Mouse (Mus musculus) myocyte (in vitro differentiated cells): Measurements from ENCODE around the gene Cd5. TPM values are rescaled to one million over a fixed set of nuclear protein-coding genes. Genes with fewer than 3 reads are reported as not detected.

Experiments
- H3K27me3 ChIP-seq: one replicate; pipeline ENCODE4 v1.6.1; 2011; ENCODE audit not compliant: control insufficient read depth, insufficient read depth, insufficient read length
- H3K36me3 ChIP-seq: one replicate; pipeline ENCODE4 v1.6.1; 2011; ENCODE audit not compliant: control insufficient read depth, insufficient read depth
- H3K4me2 ChIP-seq: one replicate; pipeline ENCODE4 v1.6.1; 2011; ENCODE audit warnings: low read depth, control low read depth
- H3K4me3 ChIP-seq: one replicate; pipeline ENCODE4 v1.5.1; 2011; ENCODE audit warnings: mild to moderate bottlenecking, control low read depth, moderate library complexity
- H3K79me2 ChIP-seq: one replicate; pipeline ENCODE4 v1.6.1; 2011; ENCODE audit not compliant: control insufficient read depth, insufficient read depth
- H3ac ChIP-seq: one replicate; pipeline ENCODE4 v1.6.1; 2011; ENCODE audit not compliant: control insufficient read depth, insufficient read length
- CEBPB ChIP-seq: IDR thresholded peaks from 2 replicates; pipeline ENCODE4 v1.6.1; 2011; ENCODE audit warnings: mild to moderate bottlenecking, moderate library complexity; ENCODE audit not compliant: poor library complexity, insufficient read depth, severe bottlenecking
- E2F4 ChIP-seq: IDR thresholded peaks from one replicate; pipeline ENCODE4 v1.6.1; 2011; ENCODE audit warnings: mild to moderate bottlenecking, control low read depth, moderate library complexity; ENCODE audit not compliant: insufficient read depth
- MAX ChIP-seq: IDR thresholded peaks from one replicate; pipeline ENCODE4 v1.6.1; 2011; ENCODE audit warnings: low read depth, mild to moderate bottlenecking, control low read depth
- MYOD1 ChIP-seq, 3 experiments: IDR thresholded peaks; one replicate each; pipeline ENCODE4 v1.6.1; 2011; ENCODE audit warnings: control low read depth in 2 of 3, low read depth in 2 of 3, mild to moderate bottlenecking in 2 of 3, moderate library complexity in 1 of 3; ENCODE audit not compliant: insufficient read length in 2 of 3, control insufficient read depth in 1 of 3
- MYOG ChIP-seq, 3 experiments: IDR thresholded peaks; one replicate each; pipeline ENCODE4 v1.6.1; 2011; ENCODE audit warnings: control low read depth in 2 of 3, low read depth in 2 of 3, mild to moderate bottlenecking in 2 of 3; ENCODE audit not compliant: insufficient read length in 2 of 3, control insufficient read depth in 1 of 3, insufficient read depth in 1 of 3
- POLR2A ChIP-seq: IDR thresholded peaks from one replicate; pipeline ENCODE4 v1.6.1; 2011; ENCODE audit warnings: low read depth, mild to moderate bottlenecking, control low read depth, moderate library complexity; ENCODE audit not compliant: insufficient read length
- POLR2AphosphoS2 ChIP-seq: IDR thresholded peaks from one replicate; pipeline ENCODE4 v1.6.1; 2011; ENCODE audit warnings: low read depth, control low read depth; ENCODE audit not compliant: insufficient read length
- REST ChIP-seq: IDR thresholded peaks from one replicate; pipeline ENCODE4 v1.6.1; 2011; ENCODE audit warnings: mild to moderate bottlenecking, control low read depth, moderate library complexity; ENCODE audit not compliant: insufficient read depth, insufficient read length
- SRF ChIP-seq: IDR thresholded peaks from one replicate; pipeline ENCODE4 v1.6.1; 2011; ENCODE audit warnings: low read depth; ENCODE audit not compliant: control insufficient read depth, insufficient read length
- TCF12 ChIP-seq: IDR thresholded peaks from one replicate; pipeline ENCODE4 v1.6.1; 2011; ENCODE audit warnings: mild to moderate bottlenecking, control low read depth; ENCODE audit not compliant: poor library complexity, insufficient read depth, severe bottlenecking
- TCF3 ChIP-seq: IDR thresholded peaks from one replicate; pipeline ENCODE4 v1.6.1; 2011; ENCODE audit warnings: low read depth, control low read depth; ENCODE audit not compliant: insufficient read length
- USF1 ChIP-seq: IDR thresholded peaks from one replicate; pipeline ENCODE4 v1.6.1; 2011; ENCODE audit warnings: low read depth, mild to moderate bottlenecking, control low read depth, moderate library complexity
- polyA plus RNA-seq: library from polyadenylated mRNA; unstranded; fragments of >200 nt; fragmentation: generic; extraction: Trizol; gene quantifications from one replicate; pipeline ENCODE4 v1.2.1, GENCODE M21; 2012; ENCODE audit warnings: missing spikeins

Gene Cd5
- polyA plus RNA-seq, 1 experiment: not detected

DNA sequence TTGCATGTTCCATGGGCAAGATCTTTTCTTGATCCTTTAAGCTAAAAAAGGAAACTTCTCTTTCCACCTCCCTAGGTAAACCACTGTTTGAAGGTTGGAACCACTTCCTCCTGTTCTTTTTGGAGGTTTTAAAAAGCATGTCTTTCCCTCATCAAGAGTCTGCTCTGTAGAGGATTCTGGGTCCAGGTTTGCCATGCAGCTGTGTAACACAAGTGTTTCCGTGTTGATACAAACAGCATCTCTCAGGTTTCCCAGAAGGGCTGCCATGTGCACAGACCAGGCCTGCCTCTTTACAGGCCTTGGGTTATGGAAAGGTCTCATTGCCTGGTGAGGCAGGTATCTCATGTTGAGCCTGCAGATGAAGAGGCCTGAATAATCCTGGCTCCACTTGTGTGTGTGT, 12.8 kb upstream of the Cd5 start:
- H3K27me3 ChIP-seq: no peaks in the 10 kb centered on the region
- TF ChIP-seq POLR2A (no peak), MYOG (IDR thresholded peaks at IDR 0.05; ENCODE audit: control insufficient read depth in 1 of 3, insufficient read depth in 1 of 3, insufficient read length in 2 of 3, low read depth in 2 of 3) (no peak), MYOD1 (IDR thresholded peaks at IDR 0.05; ENCODE audit: control insufficient read depth in 1 of 3, insufficient read length in 2 of 3, low read depth in 2 of 3) (no peak), POLR2AphosphoS2 (no peak), MAX (no peak), E2F4 (no peak), TCF3 (no peak), USF1 (no peak), TCF12 (no peak), CEBPB (no peak), REST (no peak), SRF (no peak)
- H3K4me3 ChIP-seq: no peak overlapping the region
- no peaks in the 10 kb centered on the region for H3K79me2 ChIP-seq
- no peak overlapping the region for H3ac ChIP-seq
- H3K4me2 ChIP-seq: no peak overlapping the region
- no peaks in the 10 kb centered on the region for H3K36me3 ChIP-seq

DNA sequence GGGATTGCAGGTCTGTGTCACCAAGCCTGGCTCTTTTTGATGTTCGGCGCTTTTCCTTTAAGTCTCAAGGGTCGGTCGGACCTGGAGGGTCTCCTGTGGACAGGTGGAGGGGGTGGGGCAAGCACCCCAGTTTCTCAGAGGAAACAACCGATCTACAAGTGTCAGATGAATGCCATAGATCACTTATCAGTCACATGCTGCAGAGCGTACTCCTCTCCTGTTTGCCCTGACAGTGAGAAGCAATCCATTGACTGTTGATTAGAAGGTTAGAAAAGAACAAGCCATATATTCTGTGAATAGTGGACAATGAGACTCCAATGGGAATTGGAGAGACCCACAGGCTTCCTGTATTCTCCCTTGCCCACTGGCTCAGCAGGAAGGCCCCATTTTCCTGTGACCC, 11.4 kb upstream of the Cd5 start:
- Histone ChIP-seq H3K4me2 (no peak overlapping the region), H3K79me2 (no peaks in the 10 kb centered on the region), H3K36me3 (no peaks in the 10 kb centered on the region), H3K27me3 (no peaks in the 10 kb centered on the region), H3K4me3 (no peak overlapping the region), H3ac (no peak overlapping the region)
- TF ChIP-seq TCF12: no peak
- TF ChIP-seq USF1: no peak
- no peak for TF ChIP-seq SRF
- no peak for TF ChIP-seq CEBPB
- no peak for TF ChIP-seq E2F4

DNA sequence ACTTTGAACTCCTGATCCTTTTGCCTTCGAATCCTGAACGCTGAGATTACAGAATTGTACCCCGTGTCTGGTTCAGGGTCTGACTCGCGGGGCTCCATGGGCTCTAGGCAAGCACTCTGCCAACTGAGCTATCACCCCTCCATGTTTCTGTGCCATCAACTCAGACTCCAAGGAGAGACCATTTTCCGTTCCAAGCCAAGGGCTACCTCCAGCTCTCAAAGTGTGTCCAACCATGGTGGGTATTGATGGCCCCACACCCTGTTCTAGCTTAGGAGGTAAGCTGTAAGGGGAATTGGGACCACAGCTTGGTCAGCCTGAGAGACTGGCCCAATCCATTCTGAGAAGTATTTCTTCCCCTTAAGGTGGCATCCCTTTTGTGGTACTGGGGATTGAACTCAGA, 10.5 kb upstream of the Cd5 start:
- Histone ChIP-seq H3K27me3 (no peaks in the 10 kb centered on the region), H3K79me2 (no peaks in the 10 kb centered on the region), H3K4me2 (no peak overlapping the region), H3K4me3 (no peak overlapping the region), H3K36me3 (no peaks in the 10 kb centered on the region), H3ac (no peak overlapping the region)
- TF ChIP-seq MYOG (IDR thresholded peaks at IDR 0.05; ENCODE audit: control insufficient read depth in 1 of 3, insufficient read depth in 1 of 3, insufficient read length in 2 of 3, low read depth in 2 of 3) (no peak), SRF (no peak)

DNA sequence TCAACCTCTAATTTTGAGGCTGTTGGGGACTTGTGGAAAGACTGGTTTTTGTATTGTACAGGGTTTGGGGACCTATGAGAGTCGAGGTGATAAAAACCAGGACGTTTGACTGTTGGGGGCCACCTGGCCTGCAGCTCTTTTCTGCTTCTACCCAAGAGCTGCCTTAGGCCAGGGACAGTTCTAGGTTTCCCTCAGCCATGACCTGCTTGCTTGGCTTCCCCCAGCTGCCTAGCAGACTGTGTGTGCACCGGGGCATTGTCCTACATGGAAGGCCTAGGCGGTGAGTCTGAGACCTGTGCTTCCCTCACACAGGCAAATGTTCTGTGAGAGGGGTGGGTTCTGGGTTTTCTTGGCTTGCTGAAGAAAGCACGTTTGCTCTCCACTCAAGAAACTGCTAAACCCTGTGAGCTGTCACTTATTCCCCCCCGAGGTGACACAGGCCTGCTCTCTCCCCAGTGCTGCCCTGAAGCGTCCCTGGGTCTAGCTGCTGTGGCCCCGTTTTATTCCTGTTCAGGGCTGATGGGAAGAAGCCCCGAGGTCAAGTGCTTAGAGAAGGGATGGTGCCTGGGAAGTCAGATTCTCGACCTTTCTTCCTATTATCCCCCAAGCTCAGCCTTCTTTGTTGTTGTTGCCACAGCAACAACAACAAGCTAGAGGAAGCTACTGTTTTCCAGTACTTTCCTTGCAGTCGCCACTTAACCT, 9.8 kb upstream of the Cd5 start:
- Histone ChIP-seq H3ac (no peak overlapping the region), H3K79me2 (no peaks in the 10 kb centered on the region), H3K4me3 (no peak overlapping the region), H3K27me3 (no peaks in the 10 kb centered on the region), H3K36me3 (no peaks in the 10 kb centered on the region), H3K4me2 (no peak overlapping the region)
- no peak for TF ChIP-seq MYOD1 (IDR thresholded peaks at IDR 0.05; ENCODE audit: control insufficient read depth in 1 of 3, insufficient read length in 2 of 3, low read depth in 2 of 3)
- no peak for TF ChIP-seq REST
- no peak for TF ChIP-seq TCF12
- no peak for TF ChIP-seq TCF3
- no peak for TF ChIP-seq USF1
- no peak for TF ChIP-seq MAX
- no peak for TF ChIP-seq CEBPB
- TF ChIP-seq MYOG (IDR thresholded peaks at IDR 0.05; ENCODE audit: control insufficient read depth in 1 of 3, insufficient read depth in 1 of 3, insufficient read length in 2 of 3, low read depth in 2 of 3): no peak
- TF ChIP-seq SRF: no peak
- no peak for TF ChIP-seq E2F4
- no peak for TF ChIP-seq POLR2A
- TF ChIP-seq POLR2AphosphoS2: no peak

DNA sequence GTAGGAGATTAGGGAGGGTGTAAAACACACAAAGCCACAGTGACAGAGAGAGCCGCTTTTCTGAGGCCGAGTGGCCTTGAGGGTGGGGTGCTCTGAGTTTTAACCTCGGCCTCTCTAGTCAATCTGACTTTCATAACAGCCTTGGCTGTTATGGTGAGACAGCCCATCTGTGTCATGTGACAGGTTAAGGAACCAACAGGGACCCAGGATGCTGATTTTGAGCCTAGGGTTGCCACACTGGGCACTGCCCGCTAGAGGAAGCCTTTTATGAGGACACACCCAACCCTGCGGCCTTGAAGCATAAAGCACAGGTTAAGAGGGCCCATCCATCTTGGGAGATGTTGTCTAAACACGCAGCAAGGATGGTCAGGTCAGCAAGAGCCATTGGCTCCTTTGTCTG, 8.9 kb upstream of the Cd5 start:
- TF ChIP-seq SRF (no peak), USF1 (peak; percentile 5)
- Histone ChIP-seq H3K4me2 (no peak overlapping the region), H3K4me3 (no peak overlapping the region)

DNA sequence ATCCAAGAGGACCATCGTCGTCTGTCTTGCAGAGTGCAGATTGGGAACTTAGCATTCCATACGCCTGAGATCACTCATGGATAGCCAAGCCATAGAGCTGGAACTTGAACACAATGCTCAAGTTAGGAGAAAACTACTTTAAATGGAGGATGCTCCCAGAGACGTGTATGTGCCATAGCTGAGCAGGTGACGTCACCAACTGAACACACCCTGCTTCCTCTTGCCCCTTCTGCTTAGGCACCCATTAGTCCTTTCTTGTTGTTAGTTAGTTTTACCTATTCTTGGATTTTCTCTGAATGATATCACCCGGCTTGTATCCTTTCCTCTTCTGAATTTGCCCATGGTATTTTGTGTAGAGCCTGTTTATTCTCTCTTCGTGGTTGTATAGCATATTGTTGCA, 8.4 kb upstream of the Cd5 start:
- no peak overlapping the region for H3K4me2 ChIP-seq
- H3K4me3 ChIP-seq: no peak overlapping the region
- H3K36me3 ChIP-seq: no peaks in the 10 kb centered on the region
- TF ChIP-seq POLR2A: no peak
- no peak for TF ChIP-seq MYOG (IDR thresholded peaks at IDR 0.05; ENCODE audit: control insufficient read depth in 1 of 3, insufficient read depth in 1 of 3, insufficient read length in 2 of 3, low read depth in 2 of 3)
- no peak for TF ChIP-seq USF1
- TF ChIP-seq MAX: no peak
- TF ChIP-seq REST: no peak
- no peak for TF ChIP-seq TCF12
- TF ChIP-seq MYOD1 (IDR thresholded peaks at IDR 0.05; ENCODE audit: control insufficient read depth in 1 of 3, insufficient read length in 2 of 3, low read depth in 2 of 3): no peak
- no peak for TF ChIP-seq SRF
- no peak for TF ChIP-seq CEBPB
- TF ChIP-seq E2F4: no peak
- TF ChIP-seq POLR2AphosphoS2: no peak
- no peak for TF ChIP-seq TCF3
- no peaks in the 10 kb centered on the region for H3K27me3 ChIP-seq
- no peak overlapping the region for H3ac ChIP-seq
- no peaks in the 10 kb centered on the region for H3K79me2 ChIP-seq

More for the DNA sequence above, 8.9 kb upstream of the Cd5 start:
- Histone ChIP-seq H3K79me2 (no peaks in the 10 kb centered on the region), H3K36me3 (no peaks in the 10 kb centered on the region), H3ac (no peak overlapping the region), H3K27me3 (no peaks in the 10 kb centered on the region)
